Mouse (Mus musculus) CH12.LX (cell line): ENCODE measurements around the gene Ifi211.
A peak's percentile ranks its signal among the peaks of the same experiment; 100 is the strongest.
"Not testable (repeated sequence)": the region's sequence is repeated elsewhere in the genome, so short reads cannot be mapped to it uniquely, and the experiment has no call there.

Experiments used
- CTCF ChIP-seq, 2 experiments: IDR thresholded peaks in 1 of 2; conservative IDR thresholded peaks in 1 of 2; 2 replicates each; pipeline ENCODE4 v1.5.1; 2011 to 2012; ENCODE audit warnings: low read depth in 2 of 2, low read length in 2 of 2, improper control_type of control experiment in 1 of 2, inconsistent platforms in 1 of 2, mild to moderate bottlenecking in 1 of 2, moderate library complexity in 1 of 2
- ETS1 ChIP-seq: conservative IDR thresholded peaks from 2 replicates; pipeline ENCODE4 v1.6.1; 2012; ENCODE audit warnings: low read depth, mild to moderate bottlenecking, inconsistent platforms, low read length, improper control_type of control experiment, moderate library complexity
- POLR2A ChIP-seq: IDR thresholded peaks from 2 replicates; pipeline ENCODE4 v1.6.1; 2011; ENCODE audit warnings: low read depth, mild to moderate bottlenecking, improper control_type of control experiment, low read length
- ZKSCAN1 ChIP-seq: IDR thresholded peaks from 2 replicates; pipeline ENCODE4 v1.6.1; 2012; ENCODE audit warnings: low read depth, inconsistent platforms, low read length, improper control_type of control experiment, borderline replicate concordance

DNA sequence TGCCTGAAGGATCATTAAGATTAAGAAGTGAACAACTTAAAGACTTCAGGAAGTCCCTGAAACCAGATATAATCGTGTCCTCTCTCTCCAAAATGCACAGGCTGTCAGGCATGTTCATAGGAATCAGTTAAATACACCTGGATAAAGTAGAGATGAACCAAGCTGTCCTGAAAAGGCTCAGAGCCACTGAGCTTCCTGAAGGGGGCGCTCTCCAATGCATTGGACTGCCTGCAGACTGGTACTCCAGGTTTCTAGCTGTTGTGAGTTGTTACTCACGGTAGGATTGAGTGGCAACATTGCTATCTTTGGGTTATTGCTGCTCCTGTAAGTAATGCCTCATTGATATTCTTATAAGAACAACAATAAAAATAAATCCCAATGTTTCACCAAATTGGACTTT lies 6.4 kb upstream of the Ifi211 start:
- peak in 1 of 2 experiments; percentile 31; a peak in 2 of 4 replicates for TF ChIP-seq CTCF (conservative IDR thresholded peaks at IDR 0.05 in 1 of 2, IDR thresholded peaks at IDR 0.05 in 1 of 2; ENCODE audit: low read depth in 2 of 2, low read length in 2 of 2)
- not testable (repeated sequence) for TF ChIP-seq ZKSCAN1, POLR2A, ETS1
